Mouse (Mus musculus): Measurements from ENCODE around the gene Azi2. TPM values are rescaled to one million over a fixed set of nuclear protein-coding genes. Genes with fewer than 3 reads are reported as not detected.

The Azi2 gene
- total RNA-seq (2021): 10 to 100 TPM; 72.8 to 81.6 TPM

- peak; percentile 98 for DNase-seq
- intact Hi-C loops (cut with DNase I): loop anchor here (5.0 kb wide), 1 partner anchor 112 kb away; the partner anchor contains the start of gene Cmc1
Observed at GRCm38 (mm10) chr9:118040218-118041021, at the start of gene Azi2. Gene Azi2 (plus strand): TSS chr9:118040499.

GRCm38 (mm10) chr9:117996631-117997030, 43.7 kb upstream of the Azi2 start:
- intact Hi-C loops (cut with DNase I): no loop called here
- DNase-seq: no peak

- DNase-seq: no peak
- intact Hi-C loops (cut with DNase I): no loop called here
Observed at GRCm38 (mm10) chr9:118001488-118001887, 38.8 kb upstream of the Azi2 start.

GRCm38 (mm10) chr9:118003218-118003886, 36.9 kb upstream of the Azi2 start:
- DNase-seq: no peak
- intact Hi-C loops (cut with DNase I): no loop called here

GRCm38 (mm10) chr9:118003937-118004336, 36.4 kb upstream of the Azi2 start:
- no peak for DNase-seq
- intact Hi-C loops (cut with DNase I): no loop called here

- intact Hi-C loops (cut with DNase I): no loop called here
- no peak for DNase-seq
Observed at GRCm38 (mm10) chr9:118012928-118013327, 27.4 kb upstream of the Azi2 start.

GRCm38 (mm10) chr9:118024966-118025365, 15.3 kb upstream of the Azi2 start:
- DNase-seq: no peak
- intact Hi-C loops (cut with DNase I): no loop called here

GRCm38 (mm10) chr9:118029490-118029889, 10.8 kb upstream of the Azi2 start:
- intact Hi-C loops (cut with DNase I): no loop called here
- DNase-seq: no peak

- no peak for DNase-seq
- intact Hi-C loops (cut with DNase I): loop anchor here (10.0 kb wide), 1 partner anchor 125 kb away; no protein-coding TSS in a partner anchor
Observed at GRCm38 (mm10) chr9:118030252-118030651, 10.0 kb upstream of the Azi2 start.

- intact Hi-C loops (cut with DNase I): loop anchor here (10.0 kb wide), 1 partner anchor 127 kb away; no protein-coding TSS in a partner anchor
- no peak for DNase-seq
Observed at GRCm38 (mm10) chr9:118031694-118032093, 8.6 kb upstream of the Azi2 start.

GRCm38 (mm10) chr9:118034990-118035389, 5.3 kb upstream of the Azi2 start:
- intact Hi-C loops (cut with DNase I): loop anchor here (10.0 kb wide), 1 partner anchor 130 kb away; no protein-coding TSS in a partner anchor
- no peak for DNase-seq

- intact Hi-C loops (cut with DNase I): loop anchor here (5.0 kb wide), 1 partner anchor 111 kb away; the partner anchor contains the start of gene Cmc1
- DNase-seq: no peak
Observed at GRCm38 (mm10) chr9:118041022-118041400, 712 bp downstream of the Azi2 start.

GRCm38 (mm10) chr9:118041646-118042045, 1.3 kb downstream of the Azi2 start:
- no peak for DNase-seq
- intact Hi-C loops (cut with DNase I): loop anchor here (5.0 kb wide), 1 partner anchor 111 kb away; the partner anchor contains the start of gene Cmc1

- intact Hi-C loops (cut with DNase I): loop anchor here (5.0 kb wide), 1 partner anchor 110 kb away; the partner anchor contains the start of gene Cmc1
Observed at GRCm38 (mm10) chr9:118042738-118043137, 2.4 kb downstream of the Azi2 start.

GRCm38 (mm10) chr9:118043581-118043980, 3.3 kb downstream of the Azi2 start:
- no peak for DNase-seq
- intact Hi-C loops (cut with DNase I): loop anchor here (5.0 kb wide), 1 partner anchor 109 kb away; the partner anchor contains the start of gene Cmc1

More at GRCm38 (mm10) chr9:118042738-118043137, 2.4 kb downstream of the Azi2 start:
- no peak for DNase-seq

GRCm38 (mm10) chr9:118045011-118045533, 4.8 kb downstream of the Azi2 start:
- DNase-seq: no peak
- intact Hi-C loops (cut with DNase I): no loop called here

GRCm38 (mm10) chr9:118053286-118053685, 13.0 kb downstream of the Azi2 start:
- no peak for DNase-seq
- intact Hi-C loops (cut with DNase I): loop anchor here (1.0 to 5.0 kb wide), 2 partner anchors 119 to 436 kb away; no protein-coding TSS in a partner anchor

- DNase-seq: no peak
- intact Hi-C loops (cut with DNase I): no loop called here
Observed at GRCm38 (mm10) chr9:118059101-118059500, 18.8 kb downstream of the Azi2 start.

- intact Hi-C loops (cut with DNase I): no loop called here
- DNase-seq: no peak
Observed at GRCm38 (mm10) chr9:118070442-118070841, 30.1 kb downstream of the Azi2 start.

- DNase-seq: no peak
- intact Hi-C loops (cut with DNase I): no loop called here
Observed at GRCm38 (mm10) chr9:118071337-118071736, 31.0 kb downstream of the Azi2 start.

GRCm38 (mm10) chr9:118072101-118072500, 31.8 kb downstream of the Azi2 start:
- DNase-seq: no peak
- intact Hi-C loops (cut with DNase I): no loop called here

Data from heart, postnatal 10 days (tissue).